Mouse (Mus musculus) embryonic facial prominence, embryonic 15.5 days (tissue): ENCODE measurements around the gene Dmrtc2. TPM values are rescaled to one million over a fixed set of nuclear protein-coding genes. Genes with fewer than 3 reads are reported as not detected.

Experiments used
- ATAC-seq: fragments of 200-750 bp; cut with Nextera tagmentation; 2 replicates; pipeline ENCODE4 v1.8.0; 2017; ENCODE audit warnings: low read depth, moderate TSS enrichment; ENCODE audit not compliant: insufficient number of reproducible peaks, low FRiP score, low TSS enrichment
- H3K27ac ChIP-seq: fragments of 300-500 bp; sonication (generic); replicated peaks from 2 replicates; pipeline ENCODE4 v1.5.1; 2015; ENCODE audit warnings: mild to moderate bottlenecking, inconsistent platforms
- H3K27me3 ChIP-seq: fragments of 300-500 bp; sonication (generic); 2 replicates; pipeline ENCODE4 v1.6.1; 2015; ENCODE audit warnings: inconsistent platforms
- H3K36me3 ChIP-seq: fragments of 300-500 bp; sonication (generic); 2 replicates; pipeline ENCODE4 v1.6.1; 2015; ENCODE audit warnings: mild to moderate bottlenecking, inconsistent platforms
- H3K4me1 ChIP-seq: fragments of 300-500 bp; sonication (generic); 2 replicates; pipeline ENCODE4 v1.6.1; 2015; ENCODE audit warnings: inconsistent platforms
- H3K4me2 ChIP-seq: fragments of 300-500 bp; sonication (generic); replicated peaks from 2 replicates; pipeline ENCODE4 v1.6.1; 2015; ENCODE audit warnings: mild to moderate bottlenecking, inconsistent platforms
- H3K4me3 ChIP-seq: fragments of 300-500 bp; sonication (generic); replicated peaks from 2 replicates; pipeline ENCODE4 v1.5.1; 2015; ENCODE audit warnings: mild to moderate bottlenecking, inconsistent platforms
- H3K9ac ChIP-seq: fragments of 300-500 bp; sonication (generic); 2 replicates; pipeline ENCODE4 v1.6.1; 2015; ENCODE audit warnings: inconsistent platforms
- H3K9me3 ChIP-seq: fragments of 300-500 bp; sonication (generic); replicated peaks from 2 replicates; pipeline ENCODE4 v1.6.1; 2016; ENCODE audit warnings: inconsistent platforms
- WGBS: fragments of 180-500 bp; shearing (Covaris S2); methylation state at CpG from one replicate; pipeline ENCODE4 v1.1.7; 2015; 5-methylcytosine and 5-hydroxymethylcytosine counted together
- polyA plus RNA-seq: library from polyadenylated mRNA; unstranded; fragments of >200 nt; fragmentation: Nextera tagmentation; extraction: Ambion mirVana; gene quantifications from 2 replicates; pipeline ENCODE4 v1.2.1, GENCODE M21; 2015

Dmrtc2 gene
- polyA plus RNA-seq, 1 experiment from 2014 or later = 0.09 TPM

DNA sequence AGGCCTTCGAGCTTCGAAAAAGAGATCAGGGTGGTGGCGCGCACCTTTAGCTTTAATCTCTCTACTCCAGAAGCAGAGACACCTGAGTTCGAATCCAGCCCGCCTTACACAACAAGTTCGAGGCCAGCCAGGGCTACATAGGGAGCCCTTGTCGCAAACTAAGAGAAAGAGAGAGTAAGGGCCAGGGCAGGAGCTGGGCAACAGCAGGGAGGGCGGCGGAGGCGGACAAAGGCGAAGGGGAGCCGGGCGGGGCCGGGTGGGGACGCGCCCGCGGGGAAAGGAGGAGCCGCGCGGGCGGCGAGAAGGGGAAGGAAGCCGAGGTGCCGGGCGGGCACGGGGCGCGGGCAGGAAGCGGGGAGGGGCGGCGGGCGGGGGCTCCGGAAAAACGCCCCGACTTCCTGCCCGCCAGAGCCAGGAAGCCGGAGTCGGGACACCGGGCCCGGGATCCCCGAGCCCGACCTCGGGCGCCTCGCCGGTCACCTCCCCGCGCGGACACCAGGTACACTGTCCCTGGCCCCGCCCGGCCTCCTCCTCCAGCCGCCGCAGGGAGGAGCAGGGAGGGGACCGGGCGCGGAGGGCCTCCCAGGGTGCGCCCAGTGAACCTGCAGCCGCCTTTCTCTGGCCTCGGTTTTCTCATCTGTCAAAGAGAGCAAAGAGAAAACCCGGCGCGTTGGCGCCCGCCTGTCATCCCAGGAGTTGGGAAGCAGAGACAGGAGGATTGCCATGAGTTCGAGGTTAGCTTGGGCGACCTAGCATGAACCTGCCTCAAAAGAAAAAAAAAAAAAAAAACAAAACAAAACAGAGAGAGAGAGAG lies 33.0 kb downstream of the Dmrtc2 start, which contains the start of gene Arhgef1:
Arhgef1 (plus strand) TSS at position 283 of the 814 bp plus-strand sequence.
- H3K9ac ChIP-seq = peak within 1 kb of the TSS; percentile 80
- no peaks in the 10 kb centered on the region for H3K9me3 ChIP-seq
- H3K27ac ChIP-seq = peak within 1 kb of the TSS; percentile 91
- no peaks in the 10 kb centered on the region for H3K27me3 ChIP-seq
- peak within 1 kb of the TSS; percentile 82 for H3K4me3 ChIP-seq
- H3K36me3 ChIP-seq = peaks cover 3% of the 10 kb centered on the region; the same call in 1 of the 2 replicates
- H3K4me1 ChIP-seq = peaks cover 37% of the 10 kb centered on the region
- WGBS = 3% methylated on average over 65 of the region's 68 CpGs
- peak within 1 kb of the TSS; percentile 73 for H3K4me2 ChIP-seq
- ATAC-seq = 0 out of 2 replicates have a peak, but pooled peaks have one; percentile 7

DNA sequence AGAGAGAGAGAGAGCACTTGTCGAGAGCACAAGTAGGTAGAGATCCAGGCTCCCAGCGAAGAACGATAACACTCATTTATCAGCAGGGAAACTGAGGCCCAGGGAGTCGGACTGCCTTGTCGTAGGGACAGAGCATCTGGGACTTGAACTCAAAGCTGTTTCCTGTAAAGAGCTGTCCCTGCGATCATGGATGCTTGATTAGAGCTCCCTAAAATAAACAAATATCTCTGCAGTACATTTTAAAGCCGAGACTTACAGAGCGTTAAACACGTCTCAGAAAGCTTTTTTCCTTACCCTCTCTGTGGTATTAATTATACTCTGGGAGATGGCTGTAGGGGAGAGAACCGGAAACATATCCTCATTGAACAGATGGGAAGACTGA lies 33.6 kb downstream of the Dmrtc2 start:
- 19% methylated on average over 10 of the region's 10 CpGs for WGBS
- Histone ChIP-seq H3K27me3 (no peaks in the 10 kb centered on the region), H3K9me3 (no peaks in the 10 kb centered on the region), H3K4me1 (peaks cover 42% of the 10 kb centered on the region), H3K9ac (peak overlapping the region; percentile 80), H3K36me3 (peaks cover 9% of the 10 kb centered on the region), H3K27ac (peak overlapping the region; percentile 91), H3K4me3 (peak overlapping the region; percentile 82), H3K4me2 (peak overlapping the region; percentile 73)
- ATAC-seq = no peak

DNA sequence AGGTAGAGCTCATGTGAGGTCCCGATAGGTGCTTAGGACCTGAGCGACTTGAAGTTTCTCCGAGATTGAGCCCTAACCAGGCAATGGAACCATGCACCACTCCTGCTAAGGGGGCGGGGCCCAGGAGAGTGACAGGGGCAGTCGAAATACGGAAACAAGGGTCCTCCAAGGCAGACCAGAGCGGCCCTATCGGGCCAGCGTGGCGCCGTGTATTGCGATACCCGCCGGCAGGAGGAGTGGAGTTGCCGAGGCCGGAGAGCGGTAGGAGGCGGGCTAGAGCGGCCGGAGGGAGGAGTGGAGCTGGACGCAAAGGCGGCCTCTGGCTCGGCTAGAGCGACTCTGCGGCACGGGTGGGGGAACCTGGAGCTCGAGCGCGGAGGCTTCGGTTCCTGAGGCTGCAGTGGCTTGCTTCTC lies 34.2 kb downstream of the Dmrtc2 start:
- H3K9ac ChIP-seq = peak overlapping the region; percentile 53
- peak; percentile 94 for ATAC-seq
- peak overlapping the region; percentile 82 for H3K4me3 ChIP-seq
- peak overlapping the region; percentile 91 for H3K27ac ChIP-seq
- H3K9me3 ChIP-seq = no peaks in the 10 kb centered on the region
- peak overlapping the region; percentile 73 for H3K4me2 ChIP-seq
- WGBS = under 1% methylated on average over 26 of the region's 30 CpGs
- no peaks in the 10 kb centered on the region for H3K27me3 ChIP-seq
- peaks cover 15% of the 10 kb centered on the region for H3K36me3 ChIP-seq
- H3K4me1 ChIP-seq = peaks cover 42% of the 10 kb centered on the region

GRCm38 (mm10) chr7:24904936-24905335 lies 35.1 kb downstream of the Dmrtc2 start:
- H3K27me3 ChIP-seq = no peaks in the 10 kb centered on the region
- peak overlapping the region; percentile 73 for H3K4me2 ChIP-seq
- H3K4me3 ChIP-seq = peak overlapping the region; percentile 82
- 22% methylated on average over 3 of the region's 3 CpGs for WGBS
- no peak for ATAC-seq
- H3K9ac ChIP-seq = peak overlapping the region; percentile 53
- no peak overlapping the region for H3K27ac ChIP-seq
- no peaks in the 10 kb centered on the region for H3K9me3 ChIP-seq
- H3K4me1 ChIP-seq = peaks cover 42% of the 10 kb centered on the region
- peaks cover 19% of the 10 kb centered on the region for H3K36me3 ChIP-seq

GRCm38 (mm10) chr7:24906551-24906950 lies 36.7 kb downstream of the Dmrtc2 start:
- WGBS = 26% methylated on average over 6 of the region's 6 CpGs

DNA sequence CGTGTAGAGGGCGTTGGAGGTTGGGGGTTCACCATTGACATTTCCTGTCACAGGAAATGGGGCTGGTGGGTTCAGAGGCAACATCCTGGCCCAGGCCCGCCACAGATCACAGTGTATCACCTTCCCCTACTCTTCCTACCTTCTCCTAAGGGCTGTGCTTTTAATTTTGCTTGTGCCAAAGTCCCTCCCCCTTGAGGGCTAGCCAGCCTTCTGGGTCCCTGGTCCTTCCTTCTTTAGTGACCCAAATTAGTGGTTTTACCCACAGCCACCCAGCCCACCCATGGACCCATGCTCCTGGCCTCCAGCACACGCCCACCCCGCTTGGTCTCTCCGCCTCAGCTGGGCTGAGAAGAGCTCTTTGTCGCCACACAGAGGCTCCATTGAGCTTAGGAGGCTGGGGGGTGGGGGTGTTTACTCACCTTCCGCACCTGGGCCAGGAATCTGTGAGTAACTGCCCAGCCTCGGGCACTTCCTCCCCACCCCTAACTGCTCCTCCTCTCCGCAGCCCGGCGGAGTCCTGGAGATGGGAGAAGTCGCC lies 37.4 kb downstream of the Dmrtc2 start:
- WGBS = 16% methylated on average over 13 of the region's 13 CpGs
- Histone ChIP-seq H3K4me2 (peak overlapping the region; percentile 19; the same call in 1 of the 2 replicates), H3K27me3 (no peaks in the 10 kb centered on the region), H3K36me3 (peaks cover 32% of the 10 kb centered on the region), H3K4me1 (peaks cover 40% of the 10 kb centered on the region), H3K4me3 (no peak overlapping the region), H3K27ac (peak overlapping the region; percentile 58; the same call in 1 of the 2 replicates), H3K9ac (peak overlapping the region; percentile 2; the same call in 1 of the 2 replicates), H3K9me3 (no peaks in the 10 kb centered on the region)
- peak; percentile 27; the same call in 1 of the 2 replicates for ATAC-seq

More at GRCm38 (mm10) chr7:24906551-24906950, 36.7 kb downstream of the Dmrtc2 start:
- peaks cover 42% of the 10 kb centered on the region for H3K4me1 ChIP-seq
- peak overlapping the region; percentile 58; the same call in 1 of the 2 replicates for H3K27ac ChIP-seq
- no peak overlapping the region for H3K4me3 ChIP-seq
- no peaks in the 10 kb centered on the region for H3K27me3 ChIP-seq
- no peak for ATAC-seq
- H3K9me3 ChIP-seq = no peaks in the 10 kb centered on the region
- peak overlapping the region; percentile 19; the same call in 1 of the 2 replicates for H3K4me2 ChIP-seq
- H3K9ac ChIP-seq = peak overlapping the region; percentile 2; the same call in 1 of the 2 replicates
- peaks cover 25% of the 10 kb centered on the region for H3K36me3 ChIP-seq

DNA sequence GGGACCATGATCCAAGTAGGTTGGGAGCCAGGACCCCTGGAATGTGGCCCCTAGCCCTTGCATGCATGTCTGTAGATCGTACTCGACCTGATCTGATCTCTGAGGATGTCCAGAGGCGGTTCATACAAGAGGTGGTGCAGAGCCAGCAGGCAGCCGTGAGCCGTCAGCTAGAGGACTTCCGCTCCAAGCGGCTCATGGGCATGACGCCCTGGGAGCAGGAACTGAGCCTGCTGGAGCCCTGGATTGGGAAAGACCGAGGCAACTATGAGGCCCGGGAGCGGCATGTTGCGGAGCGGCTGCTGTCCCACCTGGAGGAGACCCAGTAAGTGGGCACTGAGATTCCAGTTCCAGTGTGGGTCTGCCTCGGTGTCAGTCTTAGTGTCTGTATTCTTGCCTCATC lies 42.6 kb downstream of the Dmrtc2 start:
- peaks cover 55% of the 10 kb centered on the region for H3K36me3 ChIP-seq
- no peak overlapping the region for H3K4me3 ChIP-seq
- H3K4me2 ChIP-seq = no peak overlapping the region
- H3K27me3 ChIP-seq = no peaks in the 10 kb centered on the region
- no peak overlapping the region for H3K27ac ChIP-seq
- ATAC-seq = no peak
- peaks cover 9% of the 10 kb centered on the region for H3K4me1 ChIP-seq
- no peak overlapping the region for H3K9ac ChIP-seq
- WGBS = 92% methylated on average over 14 of the region's 14 CpGs
- H3K9me3 ChIP-seq = no peaks in the 10 kb centered on the region

- Histone ChIP-seq H3K9ac (no peak overlapping the region), H3K36me3 (peaks cover 67% of the 10 kb centered on the region), H3K4me2 (no peak overlapping the region), H3K4me1 (no peaks in the 10 kb centered on the region), H3K27ac (no peak overlapping the region), H3K4me3 (no peak overlapping the region), H3K27me3 (no peaks in the 10 kb centered on the region), H3K9me3 (no peaks in the 10 kb centered on the region)
- 89% methylated on average over 20 of the region's 20 CpGs for WGBS
- no peak for ATAC-seq
These were observed 49.0 kb downstream of the Dmrtc2 start for GRCm38 (mm10) chr7:24918763-24919323.

DNA sequence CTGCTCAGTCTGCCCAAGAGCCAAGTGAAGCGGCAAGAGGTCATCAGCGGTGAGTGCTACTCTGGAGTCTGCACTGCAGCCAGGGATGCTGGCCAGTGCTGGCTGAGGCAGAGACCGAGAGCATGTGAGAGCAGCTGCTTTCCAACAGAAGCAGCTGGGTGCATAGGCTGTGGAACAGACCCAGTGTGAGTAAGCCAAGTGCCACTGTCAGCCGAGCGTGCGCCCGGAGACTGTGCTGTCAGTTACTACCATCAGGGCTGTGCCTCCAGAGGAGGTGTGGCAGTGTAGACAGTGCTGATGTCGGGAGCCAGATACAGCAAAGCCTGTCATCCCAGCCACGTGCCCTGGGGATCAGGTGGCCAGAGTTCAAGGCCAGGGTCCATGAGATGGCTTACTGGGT lies 49.9 kb downstream of the Dmrtc2 start:
- 84% methylated on average over 9 of the region's 9 CpGs for WGBS
- Histone ChIP-seq H3K4me2 (no peak overlapping the region), H3K27ac (no peak overlapping the region), H3K9me3 (no peaks in the 10 kb centered on the region), H3K9ac (no peak overlapping the region), H3K4me1 (no peaks in the 10 kb centered on the region), H3K27me3 (no peaks in the 10 kb centered on the region), H3K36me3 (peaks cover 76% of the 10 kb centered on the region), H3K4me3 (no peak overlapping the region)
- ATAC-seq = no peak
